Mouse (Mus musculus): ENCODE measurements around the gene Brsk2. TPM values are rescaled to one million over a fixed set of nuclear protein-coding genes. Genes with fewer than 3 reads are reported as not detected.
"Not testable (repeated sequence)": the region's sequence is repeated elsewhere in the genome, so short reads cannot be mapped to it uniquely, and the experiment has no call there.

Brsk2 gene
- 23.1 and 25.8 TPM in 2 replicates for polyA plus RNA-seq (2015; fragmentation: Nextera tagmentation; extraction: Ambion mirVana)

DNA sequence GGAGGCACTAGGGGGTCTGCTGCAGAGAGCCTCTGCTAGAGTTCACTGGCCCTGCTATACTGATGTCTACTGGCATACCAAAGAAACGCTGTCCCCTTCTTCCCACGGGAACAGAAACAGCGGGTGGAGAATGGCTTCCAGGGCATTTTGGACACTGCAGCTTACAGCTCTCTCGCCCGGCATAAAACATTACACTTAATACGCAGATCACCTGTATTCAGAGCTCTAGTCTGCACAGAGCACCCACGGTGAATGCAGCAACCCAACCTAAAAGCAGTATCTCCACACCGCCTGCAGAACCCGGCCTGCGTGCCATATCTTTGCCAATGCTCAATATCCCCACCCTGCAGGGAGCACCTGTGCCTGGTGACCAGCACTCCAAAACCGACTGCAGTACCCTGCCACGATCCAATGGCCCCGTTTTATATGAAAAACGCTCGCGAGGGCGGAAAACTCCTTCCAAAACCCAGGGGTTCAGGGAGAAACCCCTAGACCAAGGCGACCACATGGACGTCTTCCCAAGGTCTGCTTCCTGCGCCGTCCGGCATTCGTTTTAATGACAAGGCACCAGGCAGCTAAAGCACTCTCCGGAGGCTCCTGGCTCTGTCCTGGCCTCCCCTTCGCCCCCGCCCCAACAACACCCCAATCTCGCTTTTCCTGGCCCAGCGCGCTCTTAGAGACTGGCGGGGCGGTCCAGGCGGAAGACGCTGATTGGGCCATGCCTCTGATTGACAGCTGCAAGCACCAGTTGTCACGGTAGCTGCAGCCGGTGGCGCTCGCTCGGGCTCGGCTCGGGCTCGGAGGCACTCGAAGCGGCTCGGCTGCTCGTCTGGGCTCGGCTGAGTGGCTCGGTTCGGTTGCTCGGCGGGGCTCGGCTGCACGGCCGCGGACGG is at the start of gene Brsk2:
Gene Brsk2, plus strand, starts transcription at position 846 of the 893 bp plus-strand sequence.
- Histone ChIP-seq H3K9ac (replicated peaks) (peak within 1 kb of the TSS; percentile 98), H3K9me3 (no peaks in the 10 kb centered on the region), H3K36me3 (peaks cover 5% of the 10 kb centered on the region; the same call in 1 of the 2 replicates), H3K4me3 (peak within 1 kb of the TSS; percentile 76), H3K4me2 (replicated peaks) (peak within 1 kb of the TSS; percentile 80), H3K27me3 (no peaks in the 10 kb centered on the region), H3K27ac (replicated peaks) (peak within 1 kb of the TSS; percentile 97), H3K4me1 (peaks cover 54% of the 10 kb centered on the region)
- 2% methylated on average over 55 of the region's 55 CpGs for WGBS
- ATAC-seq (replicated peaks) = peak; percentile 96

GRCm38 (mm10) chr7:141901825-141902224 is 47.7 kb upstream of the Brsk2 start:
- peaks cover 5% of the 10 kb centered on the region; the same call in 1 of the 2 replicates for H3K27me3 ChIP-seq
- H3K4me3 ChIP-seq = peak overlapping the region; percentile 73
- WGBS = under 1% methylated on average over 16 of the region's 16 CpGs
- ATAC-seq (replicated peaks) = peak; percentile 57
- H3K27ac ChIP-seq (replicated peaks) = peak overlapping the region; percentile 75
- H3K9me3 ChIP-seq = no peaks in the 10 kb centered on the region
- H3K4me1 ChIP-seq = peaks cover 35% of the 10 kb centered on the region
- H3K4me2 ChIP-seq (replicated peaks) = peak overlapping the region; percentile 80
- H3K36me3 ChIP-seq = no peaks in the 10 kb centered on the region
- H3K9ac ChIP-seq (replicated peaks) = peak overlapping the region; percentile 94

- Histone ChIP-seq H3K9me3 (no peaks in the 10 kb centered on the region), H3K36me3 (no peaks in the 10 kb centered on the region), H3K27ac (replicated peaks) (peak overlapping the region; percentile 85), H3K4me1 (peaks cover 30% of the 10 kb centered on the region), H3K4me2 (replicated peaks) (peak overlapping the region; percentile 80), H3K27me3 (peaks cover 5% of the 10 kb centered on the region; the same call in 1 of the 2 replicates), H3K9ac (replicated peaks) (peak overlapping the region; percentile 94), H3K4me3 (peak overlapping the region; percentile 73)
- ATAC-seq (replicated peaks) = peak; percentile 96
- WGBS = under 1% methylated on average over 44 of the region's 44 CpGs
Measured at GRCm38 (mm10) chr7:141902269-141902729, 47.3 kb upstream of the Brsk2 start.

DNA sequence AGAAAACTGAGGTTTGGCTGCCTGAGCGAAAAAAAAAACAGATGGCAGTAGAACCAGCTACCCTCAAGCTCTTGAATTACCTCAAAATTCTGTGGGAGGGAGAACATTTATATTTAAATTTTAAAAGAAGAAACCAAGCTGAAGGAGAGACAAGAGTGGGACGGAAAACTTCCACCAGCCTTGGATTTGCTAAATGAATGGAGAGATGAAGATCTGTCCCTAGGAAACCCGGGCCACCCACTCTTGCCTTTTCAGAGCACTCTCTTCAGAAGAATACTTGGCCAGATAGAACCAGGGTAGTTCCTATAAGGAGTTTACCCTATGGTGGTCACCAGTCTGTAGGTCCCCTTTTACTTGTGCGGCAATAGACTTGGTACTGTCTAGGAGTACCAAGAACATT is 46.8 kb upstream of the Brsk2 start:
- Histone ChIP-seq H3K4me1 (peaks cover 30% of the 10 kb centered on the region), H3K4me2 (replicated peaks) (peak overlapping the region; percentile 64), H3K9ac (replicated peaks) (peak overlapping the region; percentile 59), H3K36me3 (no peaks in the 10 kb centered on the region), H3K27ac (replicated peaks) (peak overlapping the region; percentile 85), H3K4me3 (peak overlapping the region; percentile 73), H3K9me3 (no peaks in the 10 kb centered on the region), H3K27me3 (peaks cover 5% of the 10 kb centered on the region; the same call in 1 of the 2 replicates)
- ATAC-seq (replicated peaks) = no peak
- WGBS = 64% methylated on average over 4 of the region's 4 CpGs

- 72% methylated on average over 6 of the region's 6 CpGs for WGBS
- H3K4me2 ChIP-seq (replicated peaks) = no peak overlapping the region
- no peaks in the 10 kb centered on the region for H3K9me3 ChIP-seq
- H3K9ac ChIP-seq (replicated peaks) = no peak overlapping the region
- H3K4me3 ChIP-seq = no peak overlapping the region
- no peak for ATAC-seq (replicated peaks)
- no peaks in the 10 kb centered on the region for H3K36me3 ChIP-seq
- H3K27ac ChIP-seq (replicated peaks) = no peak overlapping the region
- H3K4me1 ChIP-seq = no peaks in the 10 kb centered on the region
- peaks cover 5% of the 10 kb centered on the region; the same call in 1 of the 2 replicates for H3K27me3 ChIP-seq
Measured at GRCm38 (mm10) chr7:141908591-141908990, 41.0 kb upstream of the Brsk2 start.

GRCm38 (mm10) chr7:141911305-141911704 is 38.2 kb upstream of the Brsk2 start:
- H3K9ac ChIP-seq (replicated peaks) = no peak overlapping the region
- H3K27me3 ChIP-seq = peaks cover 5% of the 10 kb centered on the region; the same call in 1 of the 2 replicates
- WGBS = 72% methylated on average over 3 of the region's 3 CpGs
- H3K27ac ChIP-seq (replicated peaks) = no peak overlapping the region
- ATAC-seq (replicated peaks) = no peak
- no peak overlapping the region for H3K4me2 ChIP-seq (replicated peaks)
- H3K4me3 ChIP-seq = no peak overlapping the region
- H3K9me3 ChIP-seq = no peaks in the 10 kb centered on the region
- no peaks in the 10 kb centered on the region for H3K36me3 ChIP-seq
- H3K4me1 ChIP-seq = no peaks in the 10 kb centered on the region

GRCm38 (mm10) chr7:141918407-141918806 is 31.1 kb upstream of the Brsk2 start, which contains the start of gene Tollip:
Gene Tollip, minus strand, starts transcription at chr7:141918507.
- Histone ChIP-seq H3K4me3 (no peak within 1 kb of the TSS), H3K4me2 (replicated peaks) (no peak within 1 kb of the TSS), H3K9me3 (no peaks in the 10 kb centered on the region), H3K4me1 (no peaks in the 10 kb centered on the region), H3K27ac (replicated peaks) (no peak within 1 kb of the TSS), H3K36me3 (no peaks in the 10 kb centered on the region), H3K9ac (replicated peaks) (no peak within 1 kb of the TSS), H3K27me3 (peaks cover 5% of the 10 kb centered on the region; the same call in 1 of the 2 replicates)
- no peak for ATAC-seq (replicated peaks)
- 84% methylated on average over 2 of the region's 2 CpGs for WGBS

- not testable (repeated sequence) for H3K4me2 ChIP-seq (replicated peaks); H3K27ac ChIP-seq (replicated peaks); H3K9me3 ChIP-seq; H3K36me3 ChIP-seq; H3K27me3 ChIP-seq; H3K4me1 ChIP-seq; H3K4me3 ChIP-seq; H3K9ac ChIP-seq (replicated peaks); ATAC-seq (replicated peaks)
- 93% methylated on average over 17 of the region's 17 CpGs for WGBS
Measured at GRCm38 (mm10) chr7:141924121-141924520, 25.4 kb upstream of the Brsk2 start.

DNA sequence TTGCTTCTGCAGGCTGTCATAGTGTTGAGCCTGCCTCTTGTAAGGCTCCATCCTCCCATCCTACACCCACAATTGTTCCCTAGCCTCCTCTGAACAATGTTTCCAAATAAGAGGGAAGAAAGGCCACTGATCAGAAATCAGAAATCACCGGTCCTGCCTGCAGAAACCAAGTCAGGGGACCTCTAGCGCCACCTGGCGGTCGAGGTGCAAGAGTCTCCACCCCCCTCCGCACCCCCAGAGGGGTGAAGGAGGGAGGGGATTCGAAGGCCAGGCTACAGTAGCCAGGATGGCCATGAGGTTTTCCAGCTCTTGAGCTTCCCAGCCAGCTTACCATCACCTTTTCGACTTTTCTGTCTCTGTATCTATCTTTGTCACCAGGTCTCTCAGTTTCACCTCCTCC is 24.6 kb upstream of the Brsk2 start:
- WGBS = 2% methylated on average over 7 of the region's 7 CpGs
- H3K4me2 ChIP-seq (replicated peaks) = no peak overlapping the region
- H3K4me1 ChIP-seq = no peaks in the 10 kb centered on the region
- H3K9ac ChIP-seq (replicated peaks) = no peak overlapping the region
- no peak overlapping the region for H3K4me3 ChIP-seq
- H3K27ac ChIP-seq (replicated peaks) = no peak overlapping the region
- ATAC-seq (replicated peaks) = no peak
- H3K36me3 ChIP-seq = no peaks in the 10 kb centered on the region
- H3K9me3 ChIP-seq = no peaks in the 10 kb centered on the region
- H3K27me3 ChIP-seq = no peaks in the 10 kb centered on the region

GRCm38 (mm10) chr7:141928642-141929041 is 20.9 kb upstream of the Brsk2 start:
- 67% methylated on average over 10 of the region's 10 CpGs for WGBS
- no peaks in the 10 kb centered on the region for H3K9me3 ChIP-seq
- H3K4me3 ChIP-seq = no peak overlapping the region
- no peak overlapping the region for H3K4me2 ChIP-seq (replicated peaks)
- H3K27me3 ChIP-seq = no peaks in the 10 kb centered on the region
- no peaks in the 10 kb centered on the region for H3K4me1 ChIP-seq
- no peak overlapping the region for H3K27ac ChIP-seq (replicated peaks)
- H3K9ac ChIP-seq (replicated peaks) = no peak overlapping the region
- H3K36me3 ChIP-seq = no peaks in the 10 kb centered on the region
- no peak for ATAC-seq (replicated peaks)

GRCm38 (mm10) chr7:141934128-141934898 is 15.2 kb upstream of the Brsk2 start:
- Histone ChIP-seq H3K27ac (replicated peaks) (peak overlapping the region; percentile 32), H3K4me2 (replicated peaks) (no peak overlapping the region), H3K9me3 (no peaks in the 10 kb centered on the region), H3K4me3 (no peak overlapping the region), H3K27me3 (no peaks in the 10 kb centered on the region), H3K9ac (replicated peaks) (no peak overlapping the region), H3K4me1 (peaks cover 8% of the 10 kb centered on the region; the same call in 1 of the 2 replicates), H3K36me3 (no peaks in the 10 kb centered on the region)
- ATAC-seq (replicated peaks) = peak; percentile 41; the same call in 1 of the 2 replicates
- WGBS = 40% methylated on average over 7 of the region's 7 CpGs

Data from forebrain, embryonic 15.5 days (tissue).